Mouse (Mus musculus): ENCODE measurements around the gene Pla2g10.
"Not testable (repeated sequence)": the region's sequence is repeated elsewhere in the genome, so short reads cannot be mapped to it uniquely, and the experiment has no call there.

- TF ChIP-seq CTCF (IDR thresholded peaks at IDR 0.05; ENCODE audit: insufficient read depth, low read length); POLR2A (IDR thresholded peaks at IDR 0.05; ENCODE audit: borderline replicate concordance, extremely low read depth, low read depth, low read length): not testable (repeated sequence)
Measured at GRCm38 (mm10) chr16:13774651-13775050, 43.9 kb upstream of the Pla2g10 start.

Data from lung, adult 2 months (tissue).